ENCODE assay signal across 9 mouse cellular contexts in the genomic region with DNA sequence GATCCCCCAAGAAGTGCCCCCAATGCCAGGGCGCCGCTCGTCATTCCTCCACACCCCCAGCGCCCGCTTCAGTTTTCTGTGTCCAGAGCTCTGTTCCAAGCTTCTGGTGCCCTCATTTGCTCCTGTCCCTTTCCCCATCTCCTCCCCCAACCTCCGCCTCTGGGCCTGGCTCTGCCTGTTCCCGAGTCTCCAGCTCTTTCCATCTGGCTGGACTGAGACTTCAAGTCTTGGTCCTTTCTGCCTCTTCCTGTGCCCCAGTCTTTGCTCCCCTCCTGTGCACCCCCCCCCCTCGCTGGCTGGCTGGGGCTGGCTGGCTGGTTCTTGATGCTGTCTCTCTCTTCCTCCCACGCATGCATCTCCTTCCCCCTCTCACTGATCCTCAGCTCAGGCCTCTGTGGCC. TPM values are rescaled to one million over a fixed set of nuclear protein-coding genes. Genes with fewer than 3 reads are reported as not detected.
DNase-seq lines count a peak whose midpoint lies in the region; ATAC-seq lines count a peak whose summit lies in the region.
"Had no signal": no experiment of that assay in that cellular context is flagged by ENCODE, and none has a peak within 500 bp of the region (broad histone marks: within the 10 kb centered on the region; RNA-seq: fewer than 3 reads in every experiment).

No protein-coding gene starts in this region.

- H3K27me3 ChIP-seq in liver, embryonic 12.5 days (replicated peaks): peaks cover 63% of the 10 kb centered on the region
- no peaks in the 10 kb centered on the region for H3K27me3 ChIP-seq in embryonic facial prominence, embryonic 10.5 days (replicated peaks; ENCODE audit: low read depth, poor library complexity, severe bottlenecking)
- no peaks in the 10 kb centered on the region for H3K27me3 ChIP-seq in heart, embryonic 14.5 days (ENCODE audit: control insufficient read depth, insufficient read depth, low read length)
- peaks cover 73% of the 10 kb centered on the region for H3K27me3 ChIP-seq in liver, embryonic 15.5 days
- no peaks in the 10 kb centered on the region for H3K27me3 ChIP-seq in stomach, embryonic 16.5 days (ENCODE audit: control insufficient read depth, insufficient read depth, low read length)
- H3K27me3 ChIP-seq: megakaryocyte, embryonic 14.5 days had no signal

- H3K4me1 ChIP-seq in liver, embryonic 12.5 days: peaks cover 65% of the 10 kb centered on the region
- peaks cover 84% of the 10 kb centered on the region for H3K4me1 ChIP-seq in embryonic facial prominence, embryonic 10.5 days
- H3K4me1 ChIP-seq in heart, embryonic 14.5 days (ENCODE audit: control insufficient read depth in 2 of 2, insufficient read depth in 2 of 2, low read length in 2 of 2): peaks cover 31 to 48% of the 10 kb centered on the region in 2 experiments
- H3K4me1 ChIP-seq in liver, embryonic 15.5 days (replicated peaks): peaks cover 30% of the 10 kb centered on the region
- H3K4me1 ChIP-seq in stomach, embryonic 16.5 days (ENCODE audit: control insufficient read depth, insufficient read depth, low read length): peaks cover 48% of the 10 kb centered on the region

- no peak overlapping the region for H3K4me3 ChIP-seq in liver, embryonic 12.5 days
- H3K4me3 ChIP-seq in embryonic facial prominence, embryonic 10.5 days: peak overlapping the region; percentile 55
- H3K4me3 ChIP-seq in heart, embryonic 14.5 days (ENCODE audit: control insufficient read depth in 1 of 2, insufficient read depth in 1 of 2, low read depth in 1 of 2, low read length in 2 of 2): no peak overlapping the region
- 0 out of 2 replicates have a peak overlapping the region, but pooled peaks have one; percentile 10 for H3K4me3 ChIP-seq in liver, embryonic 15.5 days (replicated peaks)
- H3K4me3 ChIP-seq in stomach, embryonic 16.5 days (replicated peaks; ENCODE audit: low read length): peak overlapping the region; percentile 37
- H3K4me3 ChIP-seq: megakaryocyte, embryonic 14.5 days had no signal

- no peak for DNase-seq in liver
- DNase-seq in embryonic facial prominence, embryonic 10.5 days (ENCODE audit: low spot score): no peak

- peaks cover 19% of the 10 kb centered on the region for H3K36me3 ChIP-seq in liver, embryonic 12.5 days
- H3K36me3 ChIP-seq in embryonic facial prominence, embryonic 10.5 days (replicated peaks): peaks cover 23% of the 10 kb centered on the region
- H3K36me3 ChIP-seq in heart, embryonic 14.5 days (ENCODE audit: control insufficient read depth, insufficient read depth, low read length): peaks cover 21% of the 10 kb centered on the region
- no peaks in the 10 kb centered on the region for H3K36me3 ChIP-seq in liver, embryonic 15.5 days (replicated peaks)
- H3K36me3 ChIP-seq in stomach, embryonic 16.5 days (ENCODE audit: control insufficient read depth, insufficient read depth, low read length): no peaks in the 10 kb centered on the region

- H3K9me3 ChIP-seq in liver, embryonic 12.5 days (replicated peaks): no peaks in the 10 kb centered on the region
- H3K9me3 ChIP-seq in embryonic facial prominence, embryonic 10.5 days: no peaks in the 10 kb centered on the region
- H3K9me3 ChIP-seq in heart, embryonic 14.5 days (ENCODE audit: control insufficient read depth, low read length): no peaks in the 10 kb centered on the region
- H3K9me3 ChIP-seq in liver, embryonic 15.5 days (replicated peaks): no peaks in the 10 kb centered on the region
- H3K9me3 ChIP-seq in stomach, embryonic 16.5 days (replicated peaks; ENCODE audit: control insufficient read depth, low read length): no peaks in the 10 kb centered on the region
- H3K9me3 ChIP-seq: megakaryocyte, embryonic 14.5 days had no signal

- peak overlapping the region; percentile 53; the same call in 1 of the 2 replicates for H3K4me2 ChIP-seq in liver, embryonic 12.5 days
- peak overlapping the region; percentile 63 for H3K4me2 ChIP-seq in heart, embryonic 14.5 days (ENCODE audit: low read length)
- H3K4me2 ChIP-seq in liver, embryonic 15.5 days: 0 out of 2 replicates have a peak overlapping the region, but pooled peaks have one; percentile 30
- peak overlapping the region; percentile 65 for H3K4me2 ChIP-seq in stomach, embryonic 16.5 days (ENCODE audit: low read depth, low read length)

- no peak for ATAC-seq in liver, embryonic 12.5 days
- no peak for ATAC-seq in heart, embryonic 14.5 days (ENCODE audit: insufficient number of reproducible peaks, insufficient read depth, low FRiP score, low read depth)
- no peak for ATAC-seq in liver, embryonic 15.5 days (ENCODE audit: insufficient read depth)
- no peak for ATAC-seq in stomach, embryonic 16.5 days (ENCODE audit: insufficient read depth, low FRiP score)
- ATAC-seq in megakaryocyte progenitor cell, adult 5-6 weeks (replicated peaks; ENCODE audit: poor library complexity): no peak

- no peak overlapping the region for H3K9ac ChIP-seq in liver, embryonic 12.5 days
- H3K9ac ChIP-seq in heart, embryonic 14.5 days (ENCODE audit: low read length): peak overlapping the region; percentile 42; the same call in 1 of the 2 replicates
- H3K9ac ChIP-seq in liver, embryonic 15.5 days: no peak overlapping the region
- peak overlapping the region; percentile 39 for H3K9ac ChIP-seq in stomach, embryonic 16.5 days (ENCODE audit: low read length)

- H3K27ac ChIP-seq in liver, embryonic 12.5 days: 0 out of 2 replicates have a peak overlapping the region, but pooled peaks have one; percentile 10
- peak overlapping the region; percentile 83 for H3K27ac ChIP-seq in embryonic facial prominence, embryonic 10.5 days (replicated peaks)
- no peak overlapping the region for H3K27ac ChIP-seq in heart, embryonic 14.5 days (replicated peaks in 1 of 2; ENCODE audit: control insufficient read depth in 1 of 2, insufficient read depth in 1 of 2, low read depth in 2 of 2, low read length in 2 of 2)
- H3K27ac ChIP-seq in liver, embryonic 15.5 days (replicated peaks): no peak overlapping the region
- H3K27ac ChIP-seq in stomach, embryonic 16.5 days (ENCODE audit: low read length): peak overlapping the region; percentile 60

- 57% methylated on average over 9 of the region's 9 CpGs for WGBS in liver, embryonic 12.5 days (ENCODE audit: insufficient replicate concordance)
- 48% methylated on average over 9 of the region's 9 CpGs for WGBS in embryonic facial prominence, embryonic 10.5 days
- WGBS in heart, embryonic 14.5 days: 52% methylated on average over 9 of the region's 9 CpGs
- WGBS in liver, embryonic 15.5 days (ENCODE audit: insufficient replicate concordance): 59% methylated on average over 9 of the region's 9 CpGs
- 35% methylated on average over 9 of the region's 9 CpGs for WGBS in stomach, embryonic 16.5 days

RNA-seq across cellular contexts. Expression of a gene that starts 10.7 kb away (rescaled TPM):
- polyA plus RNA-seq in liver, embryonic 12.5 days (2016; fragmentation: Nextera tagmentation; extraction: Ambion mirVana): 2.3 and 2.7 TPM in 2 replicates
- 12.6 and 13.2 TPM in 2 replicates for polyA plus RNA-seq in embryonic facial prominence, embryonic 10.5 days (2016; fragmentation: Nextera tagmentation; extraction: Ambion mirVana)
- 3.4 and 6.0 TPM in 2 replicates for polyA plus RNA-seq in heart, embryonic 14.5 days (2014; fragmentation: Nextera tagmentation; extraction: Ambion mirVana)
- polyA plus RNA-seq in liver, embryonic 15.5 days (2015; fragmentation: Nextera tagmentation; extraction: Ambion mirVana): 0.63 and 0.93 TPM in 2 replicates
- 8.4 and 9.0 TPM in 2 replicates for polyA plus RNA-seq in stomach, embryonic 16.5 days (2015; fragmentation: Nextera tagmentation; extraction: Ambion mirVana)
- 5.8 and 6.7 TPM in 2 replicates for total RNA-seq in megakaryocyte progenitor cell, adult 5-6 weeks (2015)
- total RNA-seq in megakaryocyte progenitor cell, adult 5-6 weeks (2017): 3.8 and 4.1 TPM in 2 replicates

RNA-seq across cellular contexts. Expression of a gene that starts 12.2 kb away (rescaled TPM):
- polyA plus RNA-seq in liver, embryonic 12.5 days (2016; fragmentation: Nextera tagmentation; extraction: Ambion mirVana): 89.9 and 91.3 TPM in 2 replicates
- polyA plus RNA-seq in embryonic facial prominence, embryonic 10.5 days (2016; fragmentation: Nextera tagmentation; extraction: Ambion mirVana): 42.2 and 46.3 TPM in 2 replicates
- 185 and 198 TPM in 2 replicates for polyA plus RNA-seq in heart, embryonic 14.5 days (2014; fragmentation: Nextera tagmentation; extraction: Ambion mirVana)
- 111 and 124 TPM in 2 replicates for polyA plus RNA-seq in liver, embryonic 15.5 days (2015; fragmentation: Nextera tagmentation; extraction: Ambion mirVana)
- 115 and 119 TPM in 2 replicates for polyA plus RNA-seq in stomach, embryonic 16.5 days (2015; fragmentation: Nextera tagmentation; extraction: Ambion mirVana)
- 28.7 and 45.7 TPM in 2 replicates for total RNA-seq in megakaryocyte progenitor cell, adult 5-6 weeks (2015)
- 43.6 and 49.1 TPM in 2 replicates for total RNA-seq in megakaryocyte progenitor cell, adult 5-6 weeks (2017)

RNA-seq across cellular contexts. Expression of a gene that starts 26.5 kb away (rescaled TPM):
- 0.51 and 0.63 TPM in 2 replicates for polyA plus RNA-seq in liver, embryonic 12.5 days (2016; fragmentation: Nextera tagmentation; extraction: Ambion mirVana)
- 0.55 and 0.70 TPM in 2 replicates for polyA plus RNA-seq in embryonic facial prominence, embryonic 10.5 days (2016; fragmentation: Nextera tagmentation; extraction: Ambion mirVana)
- not detected in 2 replicates for polyA plus RNA-seq in heart, embryonic 14.5 days (2014; fragmentation: Nextera tagmentation; extraction: Ambion mirVana)
- polyA plus RNA-seq in liver, embryonic 15.5 days (2015; fragmentation: Nextera tagmentation; extraction: Ambion mirVana): 6.8 and 7.3 TPM in 2 replicates
- polyA plus RNA-seq in stomach, embryonic 16.5 days (2015; fragmentation: Nextera tagmentation; extraction: Ambion mirVana): 0.31 TPM in 1 of 2 replicates, not detected in the other
- total RNA-seq in megakaryocyte progenitor cell, adult 5-6 weeks (2015): not detected in 2 replicates
- total RNA-seq in megakaryocyte progenitor cell, adult 5-6 weeks (2017): not detected in 2 replicates
- total RNA-seq: common myeloid progenitor, adult 5-6 weeks had no signal

RNA-seq across cellular contexts. Expression of a gene that starts 27.0 kb away (rescaled TPM):
- polyA plus RNA-seq in liver, embryonic 12.5 days (2016; fragmentation: Nextera tagmentation; extraction: Ambion mirVana): 13.4 and 13.7 TPM in 2 replicates
- 59.0 and 59.8 TPM in 2 replicates for polyA plus RNA-seq in embryonic facial prominence, embryonic 10.5 days (2016; fragmentation: Nextera tagmentation; extraction: Ambion mirVana)
- polyA plus RNA-seq in heart, embryonic 14.5 days (2014; fragmentation: Nextera tagmentation; extraction: Ambion mirVana): 15.0 and 16.6 TPM in 2 replicates
- 5.3 and 5.5 TPM in 2 replicates for polyA plus RNA-seq in liver, embryonic 15.5 days (2015; fragmentation: Nextera tagmentation; extraction: Ambion mirVana)
- 17.7 and 22.3 TPM in 2 replicates for polyA plus RNA-seq in stomach, embryonic 16.5 days (2015; fragmentation: Nextera tagmentation; extraction: Ambion mirVana)
- 9.5 and 9.8 TPM in 2 replicates for total RNA-seq in megakaryocyte progenitor cell, adult 5-6 weeks (2015)
- 9.5 and 14.7 TPM in 2 replicates for total RNA-seq in megakaryocyte progenitor cell, adult 5-6 weeks (2017)

RNA-seq across cellular contexts. Expression of a gene that starts 31.8 kb away (rescaled TPM):
- polyA plus RNA-seq in liver, embryonic 12.5 days (2016; fragmentation: Nextera tagmentation; extraction: Ambion mirVana): 39.5 and 40.9 TPM in 2 replicates
- 96.5 and 98.3 TPM in 2 replicates for polyA plus RNA-seq in embryonic facial prominence, embryonic 10.5 days (2016; fragmentation: Nextera tagmentation; extraction: Ambion mirVana)
- 22.2 and 27.5 TPM in 2 replicates for polyA plus RNA-seq in heart, embryonic 14.5 days (2014; fragmentation: Nextera tagmentation; extraction: Ambion mirVana)
- 23.1 and 24.0 TPM in 2 replicates for polyA plus RNA-seq in liver, embryonic 15.5 days (2015; fragmentation: Nextera tagmentation; extraction: Ambion mirVana)
- polyA plus RNA-seq in stomach, embryonic 16.5 days (2015; fragmentation: Nextera tagmentation; extraction: Ambion mirVana): 44.3 and 47.9 TPM in 2 replicates
- 34.5 and 37.9 TPM in 2 replicates for total RNA-seq in megakaryocyte progenitor cell, adult 5-6 weeks (2015)
- total RNA-seq in megakaryocyte progenitor cell, adult 5-6 weeks (2017): 31.7 and 40.0 TPM in 2 replicates

Comparison
In these comparisons a context has a peak if more than half of its experiments do, and no peak if none do; other contexts are left out.
1. H3K27ac ChIP-seq: peak in liver, embryonic 12.5 days (single experiment), embryonic facial prominence, embryonic 10.5 days (single experiment) and stomach, embryonic 16.5 days (single experiment); none in heart, embryonic 14.5 days (0 of 2) and liver, embryonic 15.5 days (single experiment).
2. H3K4me3 ChIP-seq: peak in embryonic facial prominence, embryonic 10.5 days (single experiment), liver, embryonic 15.5 days (single experiment) and stomach, embryonic 16.5 days (single experiment); none in liver, embryonic 12.5 days (single experiment) and heart, embryonic 14.5 days (0 of 2).
3. H3K9ac ChIP-seq: peak in heart, embryonic 14.5 days (single experiment) and stomach, embryonic 16.5 days (single experiment); none in liver, embryonic 12.5 days (single experiment) and liver, embryonic 15.5 days (single experiment).
4. Peak in every context shown above with its lines, with median percentiles within 50 percentile points of each other: H3K4me2 ChIP-seq.